Mouse (Mus musculus) skeletal muscle tissue, adult 2 months (tissue): ENCODE measurements at regions not wholly inside any gene's neighbourhood (a gene's known extent, or its start where the extent isn't known, plus 50 kb on each side); places are given as distances from the start of the nearest gene placed in this dataset.

Source experiments
- DNase-seq: peaks from one replicate; pipeline ENCODE4 v3.0.0-alpha.2; 2012; ENCODE audit warnings: low read depth, low spot score

DNA sequence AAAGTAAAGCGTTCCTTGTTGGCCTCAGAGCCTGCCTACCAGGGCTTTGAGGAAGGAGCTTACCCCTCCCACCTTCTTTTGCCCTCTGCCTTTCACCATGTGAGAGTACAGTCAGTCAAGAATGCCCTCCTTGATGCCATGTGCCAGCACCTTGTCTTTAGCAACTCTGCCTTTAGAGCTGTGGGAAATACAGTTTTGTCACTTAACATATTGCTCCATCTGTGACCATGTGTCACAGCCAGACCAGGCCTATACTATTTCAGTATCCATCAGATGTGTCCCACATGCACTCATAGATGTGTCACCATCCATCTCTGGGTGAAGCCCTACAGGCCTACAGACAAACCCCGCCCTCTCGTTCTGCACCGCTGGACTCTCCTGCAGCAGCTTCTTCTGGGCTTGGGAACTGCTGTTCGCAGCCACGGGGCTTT lies 355.9 kb downstream of the Agtpbp1 start:
- no peak for DNase-seq

DNA sequence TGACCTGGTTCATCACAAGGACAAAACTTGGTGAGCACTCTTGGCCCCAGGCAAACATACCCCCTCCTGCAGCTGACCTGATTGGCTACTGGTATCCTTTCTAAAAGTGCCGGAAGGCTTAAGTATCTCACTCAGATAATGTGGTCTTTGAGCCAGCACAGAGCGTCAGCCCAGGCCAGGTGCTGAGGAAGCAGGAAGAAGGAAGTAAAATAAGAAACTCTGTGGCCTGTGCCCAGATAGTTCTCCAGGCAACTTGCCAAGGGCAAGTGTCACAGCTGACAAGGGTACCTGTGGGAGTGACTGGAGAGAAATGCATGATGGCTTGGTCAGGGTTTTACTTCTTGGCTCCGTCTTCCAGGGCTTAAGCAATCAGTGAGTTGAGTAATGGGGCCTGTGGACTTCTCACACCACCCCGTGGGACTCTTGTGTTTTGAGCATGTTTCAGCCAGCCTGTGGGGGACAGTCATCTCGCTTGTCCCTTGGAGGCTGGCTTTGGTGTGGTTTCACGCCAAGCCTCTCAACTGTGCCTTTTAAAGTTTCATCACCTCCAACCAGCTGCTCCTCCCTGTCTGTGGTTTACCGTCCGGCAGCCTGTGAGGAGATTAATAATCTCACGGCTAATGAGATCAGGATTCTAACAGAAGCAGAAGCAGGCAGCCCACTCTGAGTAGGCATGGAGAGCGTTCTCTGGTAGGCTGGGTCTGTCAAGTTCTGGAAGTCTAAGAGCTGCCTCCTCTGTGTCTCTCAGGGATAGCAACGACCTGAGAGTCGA lies 356.8 kb downstream of the Agtpbp1 start:
- peak; percentile 86 for DNase-seq

- no peak for DNase-seq
These were observed 357.4 kb downstream of the Agtpbp1 start for GRCm38 (mm10) chr13:59227523-59228058.

DNA sequence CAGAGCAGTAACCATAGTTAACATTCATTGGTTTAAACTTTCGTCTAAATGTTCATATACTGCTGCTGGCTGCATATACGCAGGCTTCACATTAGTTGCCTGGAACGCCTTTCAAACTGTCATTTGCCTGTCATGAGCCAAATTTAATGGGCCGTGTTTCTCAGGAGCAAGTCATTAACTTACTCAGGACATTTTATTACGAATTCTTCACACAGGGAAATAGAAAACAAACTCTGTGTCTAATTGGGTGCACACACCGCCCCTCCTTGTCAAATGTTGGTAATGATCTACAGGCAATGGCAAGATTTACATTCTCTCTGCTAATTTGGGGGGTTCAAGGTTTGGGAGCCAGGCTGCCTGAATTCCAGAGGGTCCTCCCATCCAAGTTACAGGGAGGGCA lies 364.4 kb downstream of the Agtpbp1 start:
- DNase-seq: no peak

DNA sequence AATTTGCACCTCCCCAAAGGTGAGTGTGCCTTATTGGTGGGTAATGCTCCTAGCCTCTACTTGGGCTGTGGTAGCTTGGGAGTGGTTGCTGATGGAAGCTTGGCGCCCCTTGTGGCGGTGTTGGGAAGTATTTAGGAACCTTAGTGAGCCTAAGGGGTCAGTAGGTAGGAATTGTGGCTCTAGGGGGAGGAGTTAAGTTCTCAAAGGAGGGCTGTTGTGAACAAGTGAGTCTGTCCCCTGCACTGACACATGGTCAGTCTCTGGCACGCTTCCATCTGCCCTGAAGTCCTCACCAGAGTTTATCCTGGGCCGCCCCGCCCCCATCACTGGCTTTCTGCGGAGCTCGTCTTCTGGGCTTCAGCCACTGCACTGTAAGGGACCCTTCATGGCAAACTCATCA lies 364.9 kb downstream of the Agtpbp1 start:
- no peak for DNase-seq

GRCm38 (mm10) chr13:59216686-59217298 lies 368.2 kb downstream of the Agtpbp1 start:
- no peak for DNase-seq

GRCm38 (mm10) chr13:59212296-59212701 lies 372.7 kb downstream of the Agtpbp1 start:
- no peak for DNase-seq

- DNase-seq: no peak
These were observed 374.2 kb downstream of the Agtpbp1 start for GRCm38 (mm10) chr13:59210828-59211227.

GRCm38 (mm10) chr13:59206186-59206585 lies 378.8 kb downstream of the Agtpbp1 start:
- DNase-seq: no peak

GRCm38 (mm10) chr13:59204506-59204905 lies 380.5 kb downstream of the Agtpbp1 start:
- peak; percentile 23 for DNase-seq

DNA sequence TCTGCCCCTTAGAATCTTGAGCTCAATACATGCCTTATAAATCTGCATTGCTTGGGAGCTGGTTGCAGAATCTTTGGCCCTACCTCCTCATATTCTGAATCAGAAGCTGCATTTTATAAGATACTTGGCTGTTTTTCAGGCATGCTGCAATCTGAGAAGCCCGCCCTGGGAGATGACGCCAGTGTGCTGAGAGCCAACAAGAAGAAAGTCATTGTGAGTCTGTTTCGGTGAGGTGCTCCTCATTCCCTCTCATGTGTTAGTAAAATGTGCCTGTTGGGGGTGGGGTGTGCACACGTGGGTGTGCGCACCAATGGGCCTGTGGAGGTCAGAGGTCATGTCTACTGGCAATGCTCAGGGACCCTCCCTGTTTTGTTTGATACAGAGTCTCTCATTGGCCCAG lies 388.7 kb downstream of the Agtpbp1 start:
- DNase-seq: peak; percentile 62

- DNase-seq: no peak
These were observed 382.1 kb downstream of the Ntrk2 start for GRCm38 (mm10) chr13:59188431-59188830.
